Mouse (Mus musculus): ENCODE data around the gene Rhob. TPM values are rescaled to one million over a fixed set of nuclear protein-coding genes. Genes with fewer than 3 reads are reported as not detected.
"Not testable (repeated sequence)": the region's sequence is repeated elsewhere in the genome, so short reads cannot be mapped to it uniquely, and the experiment has no call there.

Gene Rhob
- total RNA-seq, 4 experiments from 2014 or later, result 261 to 308 (median 282) TPM

GRCm38 (mm10) chr12:8474836-8475387, 24.9 kb downstream of the Rhob start:
- DNase-seq (ENCODE audit: low spot score in 2 of 2), result no peak

- DNase-seq (ENCODE audit: low spot score in 2 of 2), result no peak
Observed at GRCm38 (mm10) chr12:8472591-8473358, 27.0 kb downstream of the Rhob start.

GRCm38 (mm10) chr12:8472051-8472450, 27.8 kb downstream of the Rhob start:
- no peak for DNase-seq (ENCODE audit: low spot score in 2 of 2)

- DNase-seq (ENCODE audit: low spot score in 2 of 2), result peak in 1 of 2 experiments; percentile 79
Observed at GRCm38 (mm10) chr12:8470962-8471361, 28.8 kb downstream of the Rhob start.

- DNase-seq (ENCODE audit: low spot score in 2 of 2), result no peak
Observed at GRCm38 (mm10) chr12:8469742-8470494, 29.9 kb downstream of the Rhob start.

- no peak for DNase-seq (ENCODE audit: low spot score in 2 of 2)
Observed at GRCm38 (mm10) chr12:8468221-8468865, 31.5 kb downstream of the Rhob start.

GRCm38 (mm10) chr12:8467029-8467924, 32.5 kb downstream of the Rhob start:
- peak; percentile 43 to 83 for DNase-seq (ENCODE audit: low spot score in 2 of 2)

GRCm38 (mm10) chr12:8465680-8466079, 34.1 kb downstream of the Rhob start:
- DNase-seq (ENCODE audit: low spot score in 2 of 2), result no peak

GRCm38 (mm10) chr12:8464961-8465360, 34.8 kb downstream of the Rhob start:
- peak in 1 of 2 experiments; percentile 74 for DNase-seq (ENCODE audit: low spot score in 2 of 2)

GRCm38 (mm10) chr12:8463599-8464160, 36.1 kb downstream of the Rhob start:
- no peak for DNase-seq (ENCODE audit: low spot score in 2 of 2)

- no peak for DNase-seq (ENCODE audit: low spot score in 2 of 2)
Observed at GRCm38 (mm10) chr12:8462533-8462932, 37.3 kb downstream of the Rhob start.

GRCm38 (mm10) chr12:8461575-8461974, 38.2 kb downstream of the Rhob start:
- DNase-seq (ENCODE audit: low spot score in 2 of 2), result not testable (repeated sequence)

GRCm38 (mm10) chr12:8458400-8458799, 41.4 kb downstream of the Rhob start:
- no peak for DNase-seq (ENCODE audit: low spot score in 2 of 2)

- DNase-seq (ENCODE audit: low spot score in 2 of 2), result no peak
Observed at GRCm38 (mm10) chr12:8457052-8457451, 42.8 kb downstream of the Rhob start.

- no peak for DNase-seq (ENCODE audit: low spot score in 2 of 2)
Observed at GRCm38 (mm10) chr12:8455046-8455445, 44.8 kb downstream of the Rhob start.

- peak; percentile 33 to 51 for DNase-seq (ENCODE audit: low spot score in 2 of 2)
Observed at GRCm38 (mm10) chr12:8454487-8454886, 45.3 kb downstream of the Rhob start.

- no peak for DNase-seq (ENCODE audit: low spot score in 2 of 2)
Observed at GRCm38 (mm10) chr12:8452766-8453621, 46.8 kb downstream of the Rhob start.

- no peak for DNase-seq (ENCODE audit: low spot score in 2 of 2)
Observed at GRCm38 (mm10) chr12:8451571-8452485, 48.0 kb downstream of the Rhob start.

Measured in left cerebral cortex, adult 8-10 months (tissue).